Mouse (Mus musculus) CD8-positive naive resting alpha-beta T cell, adult 2 months (primary cell): Measurements from ENCODE around the gene Fbrs.

Experiments
- DNase-seq, 2 experiments: peaks; one replicate each; pipeline ENCODE4 v3.0.0; 2022; ENCODE audit warnings: low read depth in 2 of 2, low spot score in 2 of 2

Gene Fbrs

GRCm38 (mm10) chr7:127515846-127516245 lies 36.8 kb downstream of the Fbrs start:
- DNase-seq: no peak

- no peak for DNase-seq
Measured at GRCm38 (mm10) chr7:127516344-127516743, 37.3 kb downstream of the Fbrs start.

GRCm38 (mm10) chr7:127519284-127519683 lies 40.3 kb downstream of the Fbrs start, which contains the start of gene Gm42715:
Gene Gm42715 (plus strand): TSS chr7:127519584.
- no peak for DNase-seq
